Mouse (Mus musculus): Measurements from ENCODE around the gene E2f4. TPM values are rescaled to one million over a fixed set of nuclear protein-coding genes. Genes with fewer than 3 reads are reported as not detected.

The E2f4 gene
- polyA plus RNA-seq, 1 experiment from 2014 or later, result 40.1 TPM

- H3K4me1 ChIP-seq (ENCODE audit: control insufficient read depth, insufficient read depth, low read length), result peaks cover 10% of the 10 kb centered on the region
- no peak overlapping the region for H3K27ac ChIP-seq (ENCODE audit: low read length)
- WGBS, result 61% methylated on average over 5 of the region's 5 CpGs
- no peak overlapping the region for H3K4me3 ChIP-seq (ENCODE audit: low read depth, low read length)
- H3K9ac ChIP-seq (ENCODE audit: low read depth, low read length), result peak overlapping the region; percentile 39; the same call in 1 of the 2 replicates
- H3K27me3 ChIP-seq (ENCODE audit: control insufficient read depth, insufficient read depth, low read depth, low read length), result no peaks in the 10 kb centered on the region
- H3K9me3 ChIP-seq (replicated peaks; ENCODE audit: control insufficient read depth, low read length, poor library complexity, severe bottlenecking), result no peaks in the 10 kb centered on the region
- peaks cover 39% of the 10 kb centered on the region for H3K36me3 ChIP-seq (ENCODE audit: control insufficient read depth, insufficient read depth, low read length)
- H3K4me2 ChIP-seq (ENCODE audit: low read length), result peak overlapping the region; percentile 45; the same call in 1 of the 2 replicates
- ATAC-seq, result peak; percentile 13; the same call in 1 of the 2 replicates
Observed at GRCm38 (mm10) chr8:105306146-105306691, 8.8 kb downstream of the E2f4 start.

DNA sequence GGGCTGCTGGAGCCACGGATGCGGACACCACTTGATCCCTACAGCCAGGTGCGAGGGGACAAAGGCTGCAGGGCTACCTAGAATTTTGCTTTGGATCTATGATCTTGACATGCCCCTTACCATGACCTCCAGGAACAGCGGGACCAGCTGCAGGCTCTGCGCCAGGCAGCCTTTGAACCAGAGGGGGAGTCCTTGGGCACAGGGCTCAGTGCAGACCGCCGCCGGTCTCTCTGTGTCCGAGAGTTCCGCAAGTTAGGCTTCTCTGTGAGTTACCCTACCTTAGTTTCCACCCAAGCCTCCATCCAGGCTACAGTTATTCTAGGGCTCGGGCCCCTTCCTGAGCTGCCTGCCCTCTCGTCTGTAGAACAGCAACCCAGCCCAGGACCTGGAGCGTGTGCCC is 10.2 kb downstream of the E2f4 start:
- Histone ChIP-seq H3K36me3 (ENCODE audit: control insufficient read depth, insufficient read depth, low read length) (peaks cover 36% of the 10 kb centered on the region), H3K9ac (ENCODE audit: low read depth, low read length) (no peak overlapping the region), H3K4me1 (ENCODE audit: control insufficient read depth, insufficient read depth, low read length) (peaks cover 10% of the 10 kb centered on the region), H3K9me3 (replicated peaks; ENCODE audit: control insufficient read depth, low read length, poor library complexity, severe bottlenecking) (no peaks in the 10 kb centered on the region), H3K4me2 (ENCODE audit: low read length) (no peak overlapping the region), H3K4me3 (ENCODE audit: low read depth, low read length) (no peak overlapping the region), H3K27me3 (ENCODE audit: control insufficient read depth, insufficient read depth, low read depth, low read length) (no peaks in the 10 kb centered on the region), H3K27ac (ENCODE audit: low read length) (no peak overlapping the region)
- no peak for ATAC-seq
- WGBS, result 94% methylated on average over 13 of the region's 13 CpGs

- WGBS, result 94% methylated on average over 10 of the region's 10 CpGs
- no peak for ATAC-seq
- Histone ChIP-seq H3K27ac (ENCODE audit: low read length) (no peak overlapping the region), H3K4me2 (ENCODE audit: low read length) (no peak overlapping the region), H3K27me3 (ENCODE audit: control insufficient read depth, insufficient read depth, low read depth, low read length) (no peaks in the 10 kb centered on the region), H3K9ac (ENCODE audit: low read depth, low read length) (no peak overlapping the region), H3K4me3 (ENCODE audit: low read depth, low read length) (no peak overlapping the region), H3K4me1 (ENCODE audit: control insufficient read depth, insufficient read depth, low read length) (peaks cover 10% of the 10 kb centered on the region), H3K36me3 (ENCODE audit: control insufficient read depth, insufficient read depth, low read length) (peaks cover 34% of the 10 kb centered on the region), H3K9me3 (replicated peaks; ENCODE audit: control insufficient read depth, low read length, poor library complexity, severe bottlenecking) (no peaks in the 10 kb centered on the region)
Observed at GRCm38 (mm10) chr8:105308428-105308827, 11.0 kb downstream of the E2f4 start.

GRCm38 (mm10) chr8:105309142-105309847 is 11.8 kb downstream of the E2f4 start:
- peaks cover 10% of the 10 kb centered on the region for H3K4me1 ChIP-seq (ENCODE audit: control insufficient read depth, insufficient read depth, low read length)
- H3K4me2 ChIP-seq (ENCODE audit: low read length), result no peak overlapping the region
- ATAC-seq, result no peak
- H3K27me3 ChIP-seq (ENCODE audit: control insufficient read depth, insufficient read depth, low read depth, low read length), result no peaks in the 10 kb centered on the region
- H3K9me3 ChIP-seq (replicated peaks; ENCODE audit: control insufficient read depth, low read length, poor library complexity, severe bottlenecking), result no peaks in the 10 kb centered on the region
- 82% methylated on average over 15 of the region's 15 CpGs for WGBS
- peaks cover 34% of the 10 kb centered on the region for H3K36me3 ChIP-seq (ENCODE audit: control insufficient read depth, insufficient read depth, low read length)
- no peak overlapping the region for H3K9ac ChIP-seq (ENCODE audit: low read depth, low read length)
- H3K27ac ChIP-seq (ENCODE audit: low read length), result no peak overlapping the region
- H3K4me3 ChIP-seq (ENCODE audit: low read depth, low read length), result no peak overlapping the region

GRCm38 (mm10) chr8:105310118-105310517 is 12.7 kb downstream of the E2f4 start:
- H3K36me3 ChIP-seq (ENCODE audit: control insufficient read depth, insufficient read depth, low read length), result peaks cover 30% of the 10 kb centered on the region

DNA sequence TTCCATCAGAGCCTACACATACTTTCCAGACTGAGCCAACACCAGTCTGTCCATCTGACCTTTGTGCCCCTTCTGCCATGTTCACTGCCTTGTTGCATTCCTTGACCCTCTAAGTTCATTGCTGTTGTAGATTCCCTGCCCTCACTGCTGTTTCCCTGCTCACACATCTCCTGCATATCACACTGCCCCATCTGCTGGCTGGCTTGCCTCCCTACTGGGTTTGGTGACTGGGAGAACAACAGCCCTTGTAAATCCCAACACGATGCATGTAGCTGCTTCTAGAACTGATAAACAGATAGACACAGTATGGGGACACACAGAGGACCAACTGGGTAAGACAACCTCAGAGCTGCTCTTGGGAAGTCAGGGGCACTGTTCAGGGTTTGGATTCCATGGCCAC is 14.3 kb downstream of the E2f4 start:
- no peaks in the 10 kb centered on the region for H3K9me3 ChIP-seq (replicated peaks; ENCODE audit: control insufficient read depth, low read length, poor library complexity, severe bottlenecking)
- no peaks in the 10 kb centered on the region for H3K4me1 ChIP-seq (ENCODE audit: control insufficient read depth, insufficient read depth, low read length)
- H3K4me2 ChIP-seq (ENCODE audit: low read length), result no peak overlapping the region
- WGBS, result 83% methylated on average over 1 of the region's 1 CpGs
- no peak overlapping the region for H3K4me3 ChIP-seq (ENCODE audit: low read depth, low read length)
- no peak overlapping the region for H3K27ac ChIP-seq (ENCODE audit: low read length)
- no peak overlapping the region for H3K9ac ChIP-seq (ENCODE audit: low read depth, low read length)
- no peak for ATAC-seq
- peaks cover 34% of the 10 kb centered on the region for H3K36me3 ChIP-seq (ENCODE audit: control insufficient read depth, insufficient read depth, low read length)
- no peaks in the 10 kb centered on the region for H3K27me3 ChIP-seq (ENCODE audit: control insufficient read depth, insufficient read depth, low read depth, low read length)

More at GRCm38 (mm10) chr8:105310118-105310517, 12.7 kb downstream of the E2f4 start:
- Histone ChIP-seq H3K4me2 (ENCODE audit: low read length) (no peak overlapping the region), H3K4me3 (ENCODE audit: low read depth, low read length) (no peak overlapping the region), H3K4me1 (ENCODE audit: control insufficient read depth, insufficient read depth, low read length) (peaks cover 10% of the 10 kb centered on the region), H3K27me3 (ENCODE audit: control insufficient read depth, insufficient read depth, low read depth, low read length) (no peaks in the 10 kb centered on the region), H3K9ac (ENCODE audit: low read depth, low read length) (no peak overlapping the region), H3K9me3 (replicated peaks; ENCODE audit: control insufficient read depth, low read length, poor library complexity, severe bottlenecking) (no peaks in the 10 kb centered on the region), H3K27ac (ENCODE audit: low read length) (no peak overlapping the region)
- ATAC-seq, result no peak
- WGBS, result 86% methylated on average over 8 of the region's 8 CpGs

DNA sequence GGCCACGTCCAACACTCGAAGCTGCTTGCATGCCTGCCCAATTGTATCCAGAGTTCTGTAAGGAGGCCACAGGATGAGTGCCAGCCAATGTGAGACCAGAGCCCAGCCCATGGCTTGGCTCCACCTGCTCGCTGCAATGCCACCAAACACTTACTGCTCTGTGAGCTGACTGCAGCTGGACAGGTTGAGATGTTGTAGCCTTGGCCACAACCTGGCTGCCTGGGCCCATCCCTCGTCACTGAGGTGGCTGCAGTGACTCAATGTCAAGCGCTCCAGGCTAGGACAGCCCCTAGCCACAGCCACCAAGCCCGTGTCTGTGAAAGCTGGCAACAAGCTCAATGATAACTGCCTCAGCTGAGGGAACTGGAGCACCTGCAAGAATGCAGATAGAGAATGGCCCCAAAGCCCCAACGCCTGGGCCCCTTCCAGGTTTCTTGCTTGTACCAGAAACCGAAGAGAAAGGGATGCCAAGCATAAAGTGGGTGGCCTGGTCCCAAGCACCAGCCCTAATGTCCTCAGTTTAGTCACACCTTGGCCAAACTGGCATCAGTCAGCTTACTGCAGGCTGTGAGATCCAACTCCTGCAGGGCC is 15.5 kb downstream of the E2f4 start:
- no peak for ATAC-seq
- Histone ChIP-seq H3K27ac (ENCODE audit: low read length) (no peak overlapping the region), H3K4me1 (ENCODE audit: control insufficient read depth, insufficient read depth, low read length) (no peaks in the 10 kb centered on the region), H3K4me3 (ENCODE audit: low read depth, low read length) (no peak overlapping the region), H3K27me3 (ENCODE audit: control insufficient read depth, insufficient read depth, low read depth, low read length) (no peaks in the 10 kb centered on the region), H3K9ac (ENCODE audit: low read depth, low read length) (no peak overlapping the region), H3K36me3 (ENCODE audit: control insufficient read depth, insufficient read depth, low read length) (peaks cover 24% of the 10 kb centered on the region), H3K4me2 (ENCODE audit: low read length) (no peak overlapping the region), H3K9me3 (replicated peaks; ENCODE audit: control insufficient read depth, low read length, poor library complexity, severe bottlenecking) (no peaks in the 10 kb centered on the region)
- 93% methylated on average over 8 of the region's 8 CpGs for WGBS

DNA sequence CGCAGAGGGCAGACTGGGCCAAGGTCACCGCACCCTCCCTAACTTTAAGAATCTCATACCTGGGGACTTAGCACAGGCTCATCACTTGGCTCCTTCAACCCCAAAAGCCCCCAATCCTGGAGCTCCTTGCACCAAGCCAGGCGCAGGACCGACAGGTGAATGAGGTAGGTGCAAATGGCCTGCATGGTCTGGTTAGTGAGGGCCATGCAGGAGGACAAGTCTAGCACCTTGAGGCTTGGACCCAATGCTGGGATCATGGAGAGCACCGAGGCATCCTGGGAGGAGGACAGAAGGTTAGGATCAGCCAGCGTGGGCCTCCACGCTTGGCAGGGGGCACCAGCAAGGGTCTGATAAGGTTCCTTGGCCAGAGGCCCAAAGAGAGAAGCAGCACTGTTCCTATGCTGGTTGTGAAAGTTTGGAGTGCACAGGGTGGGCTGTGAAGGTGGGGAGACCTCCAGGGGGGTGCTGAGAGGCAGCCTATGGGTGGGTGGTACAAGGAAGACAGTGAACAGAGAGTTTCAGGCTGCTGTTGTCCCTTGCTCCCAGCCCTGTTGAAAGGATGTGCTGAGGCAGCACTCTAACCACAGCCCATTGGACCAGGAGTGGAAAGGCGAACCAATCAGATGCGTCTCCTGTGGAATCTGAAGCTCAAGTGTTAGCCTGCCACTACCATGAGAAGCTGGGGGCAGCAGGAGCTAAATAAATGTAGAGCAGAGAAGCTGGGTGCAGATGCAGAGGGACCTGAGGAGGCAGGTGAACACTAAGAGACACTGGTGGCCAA is 16.3 kb downstream of the E2f4 start:
- H3K4me3 ChIP-seq (ENCODE audit: low read depth, low read length), result no peak overlapping the region
- no peaks in the 10 kb centered on the region for H3K27me3 ChIP-seq (ENCODE audit: control insufficient read depth, insufficient read depth, low read depth, low read length)
- H3K4me2 ChIP-seq (ENCODE audit: low read length), result no peak overlapping the region
- ATAC-seq, result no peak
- no peak overlapping the region for H3K27ac ChIP-seq (ENCODE audit: low read length)
- H3K9ac ChIP-seq (ENCODE audit: low read depth, low read length), result no peak overlapping the region
- H3K36me3 ChIP-seq (ENCODE audit: control insufficient read depth, insufficient read depth, low read length), result peaks cover 22% of the 10 kb centered on the region
- no peaks in the 10 kb centered on the region for H3K4me1 ChIP-seq (ENCODE audit: control insufficient read depth, insufficient read depth, low read length)
- no peaks in the 10 kb centered on the region for H3K9me3 ChIP-seq (replicated peaks; ENCODE audit: control insufficient read depth, low read length, poor library complexity, severe bottlenecking)
- WGBS, result 85% methylated on average over 9 of the region's 9 CpGs

Measured in midbrain, embryonic 16.5 days (tissue).